Mouse (Mus musculus) small intestine, adult 2 months (tissue): ENCODE data around the gene Gast. TPM values are rescaled to one million over a fixed set of nuclear protein-coding genes. Genes with fewer than 3 reads are reported as not detected.
A peak's percentile ranks its signal among the peaks of the same experiment; 100 is the strongest.
"Not testable (repeated sequence)": the region's sequence is repeated elsewhere in the genome, so short reads cannot be mapped to it uniquely, and the experiment has no call there.

Experiments
- H3K27ac ChIP-seq: fragments of 200-500 bp; 2 replicates; pipeline ENCODE4 v1.5.1; 2012; ENCODE audit warnings: low read depth, low read length, control low read depth, inconsistent platforms; ENCODE audit not compliant: insufficient read depth
- H3K27me3 ChIP-seq: fragments of 200-500 bp; 2 replicates; pipeline ENCODE4 v1.6.1; 2012; ENCODE audit warnings: mild to moderate bottlenecking, moderate library complexity, low read length, inconsistent platforms; ENCODE audit not compliant: control insufficient read depth, insufficient read depth
- H3K36me3 ChIP-seq: fragments of 200-500 bp; 2 replicates; pipeline ENCODE4 v1.6.1; 2012; ENCODE audit warnings: mild to moderate bottlenecking, low read length, control low read depth, inconsistent platforms; ENCODE audit not compliant: control insufficient read depth, insufficient read depth
- H3K4me1 ChIP-seq: fragments of 200-500 bp; 2 replicates; pipeline ENCODE4 v1.6.1; 2012; ENCODE audit warnings: low read length, inconsistent platforms, mixed read lengths; ENCODE audit not compliant: control insufficient read depth, insufficient read depth, insufficient read length
- H3K4me3 ChIP-seq: fragments of 200-500 bp; 2 replicates; pipeline ENCODE4 v1.5.1; 2012; ENCODE audit warnings: low read depth, mild to moderate bottlenecking, control low read depth, inconsistent platforms, low read length, moderate library complexity
- CTCF ChIP-seq: fragments of 200-500 bp; IDR thresholded peaks from 2 replicates; pipeline ENCODE4 v1.5.1; 2012; ENCODE audit warnings: low read depth, mild to moderate bottlenecking, control low read depth, inconsistent platforms, low read length, moderate library complexity, mixed read lengths; ENCODE audit not compliant: insufficient replicate concordance, insufficient read length; ENCODE audit errors: extremely low read depth
- POLR2A ChIP-seq: fragments of 200-500 bp; IDR thresholded peaks from 2 replicates; pipeline ENCODE4 v1.6.1; 2012; ENCODE audit warnings: low read depth, mild to moderate bottlenecking, control low read depth, inconsistent platforms, low read length, moderate library complexity
- WGBS: fragments of 180-500 bp; shearing (Covaris S2); methylation state at CpG from one replicate; pipeline ENCODE4 v1.1.7; 2018; 5-methylcytosine and 5-hydroxymethylcytosine counted together
- polyA plus RNA-seq: library from polyadenylated mRNA; depleted of rRNA; stranded (reverse); fragments of >200 nt; gene quantifications from 2 replicates; pipeline ENCODE4 v1.2.3, GENCODE M21; 2012

Gast gene
- polyA plus RNA-seq, 1 experiment, result 0.38 TPM

GRCm38 (mm10) chr11:100322591-100323258 lies 11.5 kb upstream of the Gast start:
- H3K27ac ChIP-seq, result peak overlapping the region; percentile 40
- no peak overlapping the region for H3K4me3 ChIP-seq
- WGBS, result 36% methylated on average over 3 of the region's 3 CpGs
- peaks cover 3% of the 10 kb centered on the region; the same call in 1 of the 2 replicates for H3K4me1 ChIP-seq
- peaks cover 20% of the 10 kb centered on the region for H3K36me3 ChIP-seq
- no peaks in the 10 kb centered on the region for H3K27me3 ChIP-seq
- TF ChIP-seq CTCF, result no peak
- no peak for TF ChIP-seq POLR2A

- Histone ChIP-seq H3K27ac (no peak overlapping the region), H3K27me3 (no peaks in the 10 kb centered on the region), H3K4me3 (no peak overlapping the region), H3K4me1 (peaks cover 3% of the 10 kb centered on the region; the same call in 1 of the 2 replicates), H3K36me3 (peaks cover 20% of the 10 kb centered on the region)
- 25% methylated on average over 3 of the region's 3 CpGs for WGBS
- TF ChIP-seq POLR2A (no peak), CTCF (peak; percentile 55; the same call in 1 of the 2 replicates)
Measured at GRCm38 (mm10) chr11:100323578-100323977, 10.6 kb upstream of the Gast start.

- H3K4me3 ChIP-seq, result no peak overlapping the region
- no peak overlapping the region for H3K27ac ChIP-seq
- WGBS, result 62% methylated on average over 11 of the region's 11 CpGs
- peaks cover 3% of the 10 kb centered on the region; the same call in 1 of the 2 replicates for H3K4me1 ChIP-seq
- no peaks in the 10 kb centered on the region for H3K27me3 ChIP-seq
- H3K36me3 ChIP-seq, result peaks cover 20% of the 10 kb centered on the region
- TF ChIP-seq POLR2A, result no peak
- TF ChIP-seq CTCF, result no peak
Measured at GRCm38 (mm10) chr11:100325062-100325629, 9.1 kb upstream of the Gast start.

- Histone ChIP-seq H3K36me3 (peaks cover 4% of the 10 kb centered on the region), H3K4me1 (peaks cover 2% of the 10 kb centered on the region; the same call in 1 of the 2 replicates), H3K27me3 (no peaks in the 10 kb centered on the region), H3K4me3 (no peak overlapping the region), H3K27ac (no peak overlapping the region)
- no peak for TF ChIP-seq CTCF
- no peak for TF ChIP-seq POLR2A
- WGBS, result 79% methylated on average over 11 of the region's 11 CpGs
Measured at GRCm38 (mm10) chr11:100327316-100327715, 6.9 kb upstream of the Gast start.

- H3K27me3 ChIP-seq, result no peaks in the 10 kb centered on the region
- TF ChIP-seq POLR2A, result no peak
- no peak for TF ChIP-seq CTCF
- H3K4me1 ChIP-seq, result no peaks in the 10 kb centered on the region
- H3K4me3 ChIP-seq, result no peak overlapping the region
- H3K27ac ChIP-seq, result no peak overlapping the region
- peaks cover 2% of the 10 kb centered on the region; the same call in 1 of the 2 replicates for H3K36me3 ChIP-seq
- WGBS, result 63% methylated on average over 6 of the region's 6 CpGs
Measured at GRCm38 (mm10) chr11:100327761-100328160, 6.4 kb upstream of the Gast start.

DNA sequence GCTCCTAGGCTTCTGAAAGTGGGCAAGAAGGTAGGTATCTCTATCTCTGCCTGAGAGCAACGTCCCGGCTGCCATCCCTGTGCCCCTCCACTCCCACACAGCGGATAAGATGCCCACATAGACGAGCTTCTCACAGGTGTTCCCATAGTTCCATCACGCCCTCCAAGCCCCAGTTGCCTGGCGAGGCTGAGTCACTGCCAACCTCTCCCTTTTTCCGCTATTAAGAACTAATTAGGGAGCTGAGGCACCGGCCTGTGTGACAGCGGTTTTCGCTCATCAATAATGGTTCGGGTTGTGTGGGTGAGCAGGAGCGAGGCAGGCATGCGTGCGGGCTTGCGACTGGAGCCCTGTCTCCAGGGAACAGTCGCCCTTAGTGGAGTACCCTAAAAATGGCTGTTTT lies 4.0 kb upstream of the Gast start:
- Histone ChIP-seq H3K36me3 (no peaks in the 10 kb centered on the region), H3K27me3 (no peaks in the 10 kb centered on the region), H3K27ac (no peak overlapping the region), H3K4me1 (no peaks in the 10 kb centered on the region), H3K4me3 (no peak overlapping the region)
- TF ChIP-seq CTCF, result no peak
- TF ChIP-seq POLR2A, result no peak
- WGBS, result 59% methylated on average over 16 of the region's 16 CpGs

DNA sequence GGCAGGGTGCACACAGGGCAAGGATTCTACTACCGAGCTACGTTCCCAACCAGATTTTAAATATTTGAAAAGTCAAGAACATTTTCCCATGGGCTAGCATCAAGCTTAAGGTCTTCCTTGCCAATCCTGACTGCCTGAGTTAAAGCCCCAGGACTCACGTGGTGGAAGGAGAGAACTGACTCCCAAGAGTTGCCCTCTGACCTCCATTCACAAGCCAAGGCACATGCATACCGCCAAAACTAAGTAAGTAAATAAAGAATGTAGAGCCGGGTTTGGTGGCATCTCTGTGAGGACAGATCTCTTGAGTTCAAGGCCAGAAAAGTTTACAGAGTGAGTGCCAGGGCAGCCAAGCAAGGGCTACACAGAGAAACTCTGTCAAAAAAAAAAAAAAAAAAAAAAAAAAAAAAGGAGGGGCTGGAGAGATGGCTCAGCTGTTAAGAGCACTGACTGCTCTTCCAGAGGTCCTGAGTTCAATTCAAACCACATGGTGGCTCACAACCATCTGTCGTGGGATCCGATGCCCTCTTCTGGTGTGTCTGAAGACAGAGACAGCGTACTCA lies 3.3 kb upstream of the Gast start:
- not testable (repeated sequence) for H3K4me3 ChIP-seq, H3K27ac ChIP-seq, H3K36me3 ChIP-seq, H3K4me1 ChIP-seq, H3K27me3 ChIP-seq
- 47% methylated on average over 8 of the region's 8 CpGs for WGBS
